Mouse (Mus musculus): ENCODE data around the gene Bahd1. TPM values are rescaled to one million over a fixed set of nuclear protein-coding genes. Genes with fewer than 3 reads are reported as not detected.

Bahd1 gene
- 1 to 10 TPM; 3.5 to 5.5 TPM for total RNA-seq (2021)
- long read RNA-seq, experiment 1: 0 reads
- long read RNA-seq, experiment 2, partial matches to known transcripts: 0 of 1 reads
- long read RNA-seq, experiment 2, other reads (novel, unspliced or antisense): 1 of 1 reads

DNA sequence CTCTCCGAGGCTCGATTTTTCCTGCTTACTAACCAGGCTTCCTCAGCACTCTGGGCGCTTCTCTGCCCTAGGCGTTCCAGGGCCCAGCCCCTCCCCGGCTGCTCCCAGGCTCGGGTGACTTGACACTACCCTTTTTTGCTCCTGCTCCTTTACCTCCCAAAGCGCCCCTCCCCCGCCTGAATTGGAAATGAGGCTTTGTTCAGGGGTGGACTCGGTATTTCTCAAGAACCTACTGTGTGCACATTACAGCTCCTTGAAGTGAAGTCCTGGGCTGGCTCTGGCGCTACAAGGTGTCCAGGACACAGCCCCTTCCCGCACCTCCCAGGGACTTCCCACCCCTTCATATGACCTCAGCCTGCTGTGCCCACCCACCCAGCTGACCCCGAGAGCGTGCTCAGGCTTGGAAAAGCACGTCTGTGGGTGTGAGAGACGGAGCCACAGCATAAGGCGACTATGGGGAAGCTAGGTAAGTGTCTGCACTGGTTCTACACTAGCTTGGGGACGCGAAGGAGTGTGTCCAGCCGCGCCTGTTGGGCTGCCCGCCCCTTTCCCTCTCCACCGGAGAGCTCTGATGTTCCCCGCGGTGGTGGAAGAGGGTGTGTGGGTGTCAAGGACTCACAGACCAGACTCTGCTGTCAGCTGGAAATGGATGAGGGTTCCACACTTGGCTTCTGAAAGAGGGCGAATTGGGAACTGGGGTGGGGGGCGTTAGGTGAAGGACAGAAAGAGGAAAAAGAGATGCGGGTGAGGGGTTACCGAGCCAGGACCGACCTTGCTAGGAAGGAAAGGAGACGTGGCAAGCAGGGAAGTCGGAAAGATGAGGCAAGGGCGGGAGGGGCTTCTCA lies at the start of gene Bahd1:
TSS of gene Bahd1 (plus strand) at position 397 of the 845 bp plus-strand sequence.
- peak in 1 of 2 experiments; percentile 30 for DNase-seq
- intact Hi-C loops (cut with DNase I): loop anchor here (10.0 kb wide), 1 partner anchor 285 kb away; no protein-coding TSS in a partner anchor

DNA sequence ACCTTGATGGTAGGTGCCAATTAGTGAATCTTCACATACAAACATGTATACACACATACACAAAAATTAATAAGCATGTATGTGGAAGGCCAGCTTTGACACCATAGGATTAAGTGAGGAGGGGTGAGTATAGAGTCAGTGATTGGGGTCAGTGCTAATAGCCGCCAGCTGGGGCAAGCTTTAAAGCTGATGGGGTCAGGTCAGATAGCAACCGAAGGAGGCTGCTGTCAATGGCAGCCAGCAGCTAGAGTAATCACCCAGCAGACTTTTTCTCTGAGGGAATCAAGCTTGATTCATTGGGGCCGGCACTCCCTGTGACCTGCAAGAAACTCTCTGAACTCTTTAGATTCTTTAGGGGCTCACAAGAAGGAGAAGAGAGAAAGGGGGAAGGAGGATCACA lies 48.4 kb upstream of the Bahd1 start:
- intact Hi-C loops (cut with DNase I): no loop called here
- no peak for DNase-seq

DNA sequence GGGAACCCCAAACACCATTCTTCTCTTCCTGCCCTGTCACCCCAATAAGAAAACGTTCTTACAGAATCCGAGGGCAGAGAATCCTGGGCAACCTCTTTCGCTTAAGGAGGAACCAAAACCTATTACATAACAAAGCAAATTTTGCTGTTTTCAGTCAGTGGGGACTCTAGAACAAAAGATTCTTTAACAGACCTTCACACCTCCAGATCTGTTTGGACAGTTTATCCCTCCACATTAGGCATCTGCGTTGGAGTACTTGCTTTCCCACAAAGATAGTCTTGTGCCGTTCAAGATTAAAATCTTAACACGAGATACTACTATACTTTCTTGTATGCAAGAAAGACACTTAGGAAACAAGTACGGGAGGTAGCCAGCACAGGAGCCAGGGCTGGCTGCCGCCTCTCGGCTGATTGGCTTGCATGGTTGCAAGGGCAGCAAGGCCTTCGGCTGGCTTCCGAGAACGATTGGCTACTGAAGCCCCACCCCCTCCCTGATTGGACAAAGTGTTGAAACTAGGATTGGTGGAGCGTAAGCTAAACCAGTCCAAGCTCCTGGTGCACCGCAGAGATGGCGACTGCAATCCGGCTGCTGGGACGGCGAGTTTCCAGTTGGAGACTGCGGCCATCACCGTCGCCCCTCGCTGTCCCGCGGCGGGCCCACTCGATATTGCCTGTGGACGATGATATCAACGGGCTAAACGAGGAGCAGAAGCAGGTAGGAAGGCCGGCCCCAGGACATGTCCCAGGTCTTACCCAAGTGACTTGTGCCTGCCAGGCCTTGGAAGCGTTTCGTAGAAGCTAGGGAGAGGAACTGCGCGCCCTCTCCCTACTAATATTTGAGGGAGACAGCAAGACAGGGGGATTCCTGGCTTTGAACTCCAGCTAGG lies 38.5 kb upstream of the Bahd1 start, which contains the start of gene Ivd:
TSS of gene Ivd (plus strand) at position 501 of the 886 bp plus-strand sequence.
- intact Hi-C loops (cut with DNase I): no loop called here
- DNase-seq: peak; percentile 77 to 89

DNA sequence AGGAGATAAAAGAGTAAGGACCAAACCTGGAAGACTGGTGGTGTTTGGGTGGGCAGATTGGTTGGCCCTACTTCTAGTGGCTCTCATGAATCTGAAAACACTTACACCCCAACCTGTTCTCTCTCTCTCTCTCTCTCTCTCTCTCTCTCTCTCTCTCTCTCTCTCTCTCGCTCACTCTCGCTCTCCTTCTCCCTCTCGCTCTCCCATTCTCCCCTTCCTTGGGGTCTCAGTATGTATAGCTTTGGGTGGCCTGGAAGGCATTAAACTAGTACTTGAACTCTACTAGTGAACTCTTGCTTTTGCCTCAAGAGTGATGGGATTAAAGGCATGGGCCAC lies 37.9 kb upstream of the Bahd1 start:
- intact Hi-C loops (cut with DNase I): no loop called here
- no peak for DNase-seq

DNA sequence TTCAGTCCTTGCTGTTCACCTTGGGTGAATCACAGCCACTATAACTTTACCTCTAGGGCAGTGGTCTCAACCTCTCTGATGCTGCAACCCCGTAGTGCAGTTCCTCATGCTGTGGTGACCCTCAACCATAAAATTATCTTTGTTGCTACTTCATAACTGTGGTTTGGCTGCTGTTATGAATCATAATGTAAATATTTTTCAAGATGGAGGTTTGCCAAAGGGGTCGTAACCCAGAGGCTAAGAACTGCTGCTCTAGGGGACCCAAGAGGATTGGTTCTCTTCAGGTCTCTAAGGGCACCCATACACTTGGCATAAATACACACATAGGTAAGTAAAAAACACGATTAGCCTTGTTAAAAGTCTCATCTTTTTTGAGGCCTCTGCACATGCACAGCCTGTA lies 29.6 kb upstream of the Bahd1 start:
- DNase-seq: no peak
- intact Hi-C loops (cut with DNase I): no loop called here

DNA sequence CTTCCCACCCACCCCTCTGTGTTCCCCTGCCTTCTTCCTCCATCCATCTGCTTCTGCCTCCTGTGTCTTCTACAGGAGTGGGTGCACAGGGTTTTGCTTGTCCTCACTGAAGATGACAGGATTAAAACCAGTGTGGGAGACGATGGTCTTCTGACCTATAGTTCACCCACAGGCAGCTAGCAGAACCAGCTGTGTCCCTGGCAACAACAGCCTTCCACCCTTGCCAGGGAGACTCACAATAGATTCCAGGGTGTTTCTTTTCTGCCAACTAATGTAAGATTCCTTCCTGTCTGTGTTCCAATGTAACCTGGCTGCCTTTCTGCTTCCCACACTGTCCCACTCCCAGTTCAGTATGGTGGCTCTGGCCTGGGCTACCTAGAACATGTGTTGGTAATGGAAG lies 29.1 kb upstream of the Bahd1 start:
- DNase-seq: no peak
- intact Hi-C loops (cut with DNase I): no loop called here

DNA sequence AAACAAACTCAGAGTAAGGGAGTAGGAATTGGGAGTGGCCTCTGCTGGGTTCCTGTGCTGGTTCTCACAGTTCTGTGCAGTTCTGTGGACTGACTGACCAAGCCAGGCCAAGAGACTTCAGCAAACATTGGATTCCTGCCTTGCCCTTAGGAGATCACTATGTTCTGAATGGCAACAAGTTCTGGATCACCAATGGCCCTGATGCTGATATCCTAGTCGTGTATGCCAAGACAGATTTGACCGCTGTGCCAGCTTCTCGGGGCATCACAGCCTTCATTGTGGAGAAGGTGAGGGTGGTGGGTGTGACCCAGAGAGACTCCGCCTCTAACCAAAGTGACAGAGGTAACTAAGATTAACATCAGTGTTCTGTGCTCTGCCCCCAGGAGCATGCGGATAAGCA lies 27.2 kb upstream of the Bahd1 start:
- intact Hi-C loops (cut with DNase I): no loop called here
- no peak for DNase-seq

DNA sequence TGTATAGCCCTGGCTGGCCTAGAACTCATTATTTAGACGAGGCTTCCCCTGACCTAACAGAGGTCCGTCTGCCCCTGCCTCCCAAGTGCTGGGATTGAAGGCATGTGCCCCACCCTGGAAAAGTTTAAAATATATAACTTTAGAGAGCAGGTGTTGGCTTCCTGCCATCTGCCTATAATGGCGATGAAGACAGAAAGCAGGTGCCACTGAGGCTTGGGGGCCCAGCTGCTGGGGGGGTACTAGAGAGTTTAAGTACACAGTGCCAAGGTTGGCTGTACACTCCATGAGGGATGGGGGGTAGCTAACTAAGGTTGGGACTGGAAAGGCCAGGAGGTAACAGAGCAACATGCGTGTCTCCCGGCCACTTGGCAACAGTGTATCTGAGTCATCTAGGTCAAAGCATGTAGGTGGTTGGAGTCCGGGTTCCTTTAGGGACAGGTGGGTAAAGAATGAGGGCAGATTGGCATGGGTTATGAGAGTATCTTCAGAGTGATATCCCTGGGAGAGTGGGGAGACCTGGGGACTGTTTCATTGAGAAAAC lies 26.2 kb upstream of the Bahd1 start:
- intact Hi-C loops (cut with DNase I): no loop called here
- no peak for DNase-seq

DNA sequence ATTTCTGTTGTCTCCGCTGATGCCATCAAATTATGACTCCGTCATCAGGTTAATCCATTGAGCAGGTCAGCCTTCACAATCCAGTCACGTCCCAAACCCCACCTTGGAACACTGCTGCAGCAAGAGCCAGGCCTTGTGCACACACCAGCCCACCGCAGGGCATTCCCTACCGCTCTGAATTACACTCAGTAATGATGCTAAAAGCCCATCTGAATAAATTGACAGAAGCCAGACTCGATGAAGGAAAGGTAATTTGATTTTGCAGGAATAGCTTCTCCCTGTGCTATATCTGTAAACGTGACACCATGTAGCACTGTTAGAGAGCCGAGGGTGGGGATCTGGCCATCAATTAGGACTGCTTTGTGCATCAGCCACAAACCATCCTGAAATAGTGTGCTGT lies 24.9 kb upstream of the Bahd1 start:
- no peak for DNase-seq
- intact Hi-C loops (cut with DNase I): no loop called here

DNA sequence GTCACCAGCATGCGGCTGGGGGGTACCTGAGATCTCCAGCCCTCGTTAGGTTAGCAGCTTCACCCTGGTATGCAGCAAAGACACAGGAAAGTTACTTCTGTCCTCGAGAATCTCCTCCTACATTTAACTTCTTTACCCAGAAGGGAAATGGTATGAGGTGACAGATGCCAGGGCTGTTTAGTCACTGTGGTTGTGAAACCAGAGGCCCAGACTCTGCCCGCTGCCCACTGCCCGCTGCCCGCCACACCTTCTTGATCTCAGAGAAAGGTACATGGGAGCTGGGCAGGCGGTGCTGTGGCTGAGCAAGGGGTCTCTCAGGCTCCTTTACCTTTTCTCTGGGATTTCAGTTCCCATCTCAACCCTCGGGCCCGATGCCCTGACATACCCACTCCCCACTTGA lies 23.7 kb upstream of the Bahd1 start:
- no peak for DNase-seq
- intact Hi-C loops (cut with DNase I): no loop called here

DNA sequence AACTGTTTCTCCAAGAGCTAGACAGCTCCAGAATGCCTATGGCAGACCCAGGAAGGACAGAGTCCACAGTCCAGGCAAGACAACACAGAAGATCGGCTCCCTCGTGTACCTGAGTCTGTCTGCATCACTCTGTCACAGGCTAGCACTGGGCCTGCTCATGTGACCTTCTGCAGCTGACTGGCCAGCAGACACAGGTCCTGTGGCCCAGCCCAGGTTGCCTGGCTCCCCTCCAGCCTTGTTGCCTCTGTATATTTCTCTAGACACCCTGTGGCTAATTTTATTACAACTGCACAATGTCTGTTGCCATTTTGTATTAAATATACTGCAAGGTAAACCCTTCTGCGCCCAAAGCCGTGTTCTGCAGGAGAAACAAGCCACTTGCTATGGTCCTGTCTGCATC lies 19.2 kb upstream of the Bahd1 start:
- intact Hi-C loops (cut with DNase I): loop anchor here (5.0 kb wide), 1 partner anchor 89 kb away; no protein-coding TSS in a partner anchor
- DNase-seq: no peak

DNA sequence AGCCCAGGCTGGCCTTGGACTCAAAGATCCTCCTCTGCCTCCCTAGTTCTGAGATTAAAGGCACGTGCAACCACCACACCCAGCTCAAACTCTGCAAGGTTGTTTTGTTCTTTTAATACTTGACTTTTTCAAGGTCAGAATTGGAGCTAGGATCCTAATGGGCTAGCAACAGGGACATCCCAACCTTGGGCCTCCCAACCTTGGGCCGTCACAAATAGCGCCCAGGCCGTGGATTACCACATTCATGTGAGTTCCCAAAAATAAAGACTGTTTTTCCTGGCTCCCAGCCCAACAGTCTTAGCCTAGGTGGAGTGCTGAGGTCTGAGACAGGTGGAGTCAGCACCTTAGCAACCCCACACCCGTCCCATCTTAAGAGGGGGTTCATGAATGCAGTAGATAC lies 18.2 kb upstream of the Bahd1 start:
- intact Hi-C loops (cut with DNase I): loop anchor here (2.0 to 5.0 kb wide), 3 partner anchors 90 to 241 kb away; partner anchors contain the start of gene Inafm2

DNA sequence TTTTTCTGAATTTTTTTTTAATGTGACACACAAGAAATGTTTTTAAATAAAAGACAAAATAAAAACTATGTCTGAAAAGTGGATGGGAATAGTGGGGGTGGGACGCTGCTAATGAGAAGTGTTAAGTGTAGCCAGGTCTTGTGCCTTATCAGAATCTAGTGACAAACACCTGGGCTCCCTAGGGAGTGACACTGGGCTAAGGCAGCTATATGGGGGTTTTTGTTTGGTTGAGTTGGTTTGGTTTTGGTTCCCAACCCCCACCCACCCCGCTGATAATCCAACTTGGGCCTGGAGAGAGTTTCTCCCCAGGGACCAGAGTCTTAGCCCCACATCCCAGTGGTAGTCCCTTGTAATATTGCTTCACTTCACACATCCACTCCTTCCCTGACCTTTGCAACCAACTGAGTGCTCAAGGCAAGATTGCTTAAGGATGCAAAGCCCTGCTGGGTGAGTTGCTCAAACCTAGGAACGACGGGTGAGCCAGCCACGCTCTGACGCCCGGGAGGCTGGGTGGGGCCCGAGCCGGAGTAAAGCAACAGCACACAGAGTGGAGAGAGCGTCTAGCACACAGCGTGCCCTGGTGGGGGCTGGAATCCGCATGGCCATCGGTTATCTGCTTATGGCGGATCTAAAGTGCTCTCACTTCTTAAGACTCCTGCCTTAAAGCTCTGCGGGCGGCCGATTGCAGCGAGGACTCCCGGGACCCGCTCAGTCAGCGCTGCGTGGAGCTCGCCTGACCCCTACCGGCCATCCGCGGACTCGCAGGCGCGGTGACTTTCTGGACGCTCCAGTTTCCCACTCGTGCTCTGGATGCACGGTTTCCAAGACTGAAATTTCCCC lies 17.1 kb upstream of the Bahd1 start:
- peak; percentile 78 to 88 for DNase-seq

More for the DNA sequence above, 18.2 kb upstream of the Bahd1 start:
- no peak for DNase-seq

DNA sequence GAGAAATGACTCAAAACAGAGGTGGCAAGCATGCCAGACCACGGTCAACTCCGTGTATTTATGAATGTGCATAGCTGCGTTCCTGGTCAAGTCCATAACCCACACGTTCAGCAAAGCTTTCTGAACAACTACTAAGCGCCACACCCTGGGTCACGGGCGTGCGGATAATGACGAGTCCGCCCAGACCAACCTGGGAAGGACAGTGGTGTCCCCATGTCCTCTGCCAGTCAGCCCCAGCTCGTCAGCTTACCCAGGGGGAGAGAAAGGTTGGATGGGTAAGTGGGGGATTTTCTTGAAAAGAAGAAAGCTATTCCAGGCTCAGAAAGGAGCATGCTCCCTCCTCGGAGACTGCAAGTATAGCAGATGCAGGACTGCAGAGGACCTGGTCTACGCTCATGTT lies 12.7 kb upstream of the Bahd1 start:
- DNase-seq: no peak
- intact Hi-C loops (cut with DNase I): no loop called here

More for the DNA sequence above, 17.1 kb upstream of the Bahd1 start:
- intact Hi-C loops (cut with DNase I): loop anchor here (1.0 to 5.0 kb wide), 5 partner anchors 91 to 242 kb away; partner anchors contain the start of gene Inafm2

DNA sequence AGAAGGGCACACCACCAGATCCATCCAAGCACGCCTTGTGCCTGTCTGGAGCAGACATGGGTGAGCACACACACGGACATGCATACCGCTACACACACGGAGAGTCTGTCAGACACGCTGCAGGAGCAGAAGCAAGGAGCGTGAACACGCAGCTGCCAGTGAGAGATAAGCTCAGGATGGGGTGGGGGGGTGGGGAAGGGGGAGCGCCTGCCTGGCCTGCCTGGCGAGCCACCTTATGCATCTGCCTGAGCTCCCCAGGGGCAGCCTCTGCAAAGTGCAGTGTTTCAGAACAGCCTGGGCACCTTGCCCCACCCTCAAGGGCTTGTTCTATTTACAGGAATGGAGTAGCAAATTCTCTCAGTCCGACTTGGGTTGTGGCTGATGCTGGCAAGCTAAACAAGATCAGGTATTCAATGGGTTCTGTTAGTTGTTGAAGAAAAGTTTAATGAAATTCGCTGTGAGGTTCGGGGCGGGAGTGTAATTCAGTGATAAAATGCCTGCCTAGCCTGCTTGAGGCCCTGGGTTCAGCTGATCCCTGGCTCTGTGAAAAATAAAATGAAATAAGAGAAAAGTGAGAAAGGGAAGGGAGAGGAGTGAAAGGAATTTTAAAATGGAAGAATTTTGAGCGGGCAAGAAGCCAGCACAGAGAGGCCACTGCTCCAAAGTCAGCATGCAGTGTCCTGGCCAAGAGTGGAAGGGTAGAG lies 12.2 kb upstream of the Bahd1 start:
- DNase-seq: no peak
- intact Hi-C loops (cut with DNase I): no loop called here

DNA sequence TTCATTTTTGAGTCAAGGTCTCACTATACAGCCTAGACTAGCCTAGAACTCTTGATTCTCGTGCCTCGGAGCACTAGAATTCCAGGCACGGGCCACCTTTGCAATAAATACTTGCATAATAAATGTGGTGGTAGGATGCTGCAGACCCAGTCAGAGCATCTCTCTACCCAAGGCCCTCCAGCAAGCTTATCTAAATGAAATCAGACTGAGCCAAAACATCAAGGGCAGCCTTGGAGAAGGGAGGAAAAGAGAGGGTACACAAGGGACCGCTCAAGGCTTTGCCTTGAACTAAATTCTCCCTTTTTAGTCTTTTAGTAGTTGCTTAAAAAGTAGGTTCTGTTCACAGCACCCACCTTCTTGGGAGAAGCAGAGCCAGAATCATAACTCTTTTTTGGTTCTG lies 9.0 kb upstream of the Bahd1 start:
- intact Hi-C loops (cut with DNase I): no loop called here
- DNase-seq: no peak

DNA sequence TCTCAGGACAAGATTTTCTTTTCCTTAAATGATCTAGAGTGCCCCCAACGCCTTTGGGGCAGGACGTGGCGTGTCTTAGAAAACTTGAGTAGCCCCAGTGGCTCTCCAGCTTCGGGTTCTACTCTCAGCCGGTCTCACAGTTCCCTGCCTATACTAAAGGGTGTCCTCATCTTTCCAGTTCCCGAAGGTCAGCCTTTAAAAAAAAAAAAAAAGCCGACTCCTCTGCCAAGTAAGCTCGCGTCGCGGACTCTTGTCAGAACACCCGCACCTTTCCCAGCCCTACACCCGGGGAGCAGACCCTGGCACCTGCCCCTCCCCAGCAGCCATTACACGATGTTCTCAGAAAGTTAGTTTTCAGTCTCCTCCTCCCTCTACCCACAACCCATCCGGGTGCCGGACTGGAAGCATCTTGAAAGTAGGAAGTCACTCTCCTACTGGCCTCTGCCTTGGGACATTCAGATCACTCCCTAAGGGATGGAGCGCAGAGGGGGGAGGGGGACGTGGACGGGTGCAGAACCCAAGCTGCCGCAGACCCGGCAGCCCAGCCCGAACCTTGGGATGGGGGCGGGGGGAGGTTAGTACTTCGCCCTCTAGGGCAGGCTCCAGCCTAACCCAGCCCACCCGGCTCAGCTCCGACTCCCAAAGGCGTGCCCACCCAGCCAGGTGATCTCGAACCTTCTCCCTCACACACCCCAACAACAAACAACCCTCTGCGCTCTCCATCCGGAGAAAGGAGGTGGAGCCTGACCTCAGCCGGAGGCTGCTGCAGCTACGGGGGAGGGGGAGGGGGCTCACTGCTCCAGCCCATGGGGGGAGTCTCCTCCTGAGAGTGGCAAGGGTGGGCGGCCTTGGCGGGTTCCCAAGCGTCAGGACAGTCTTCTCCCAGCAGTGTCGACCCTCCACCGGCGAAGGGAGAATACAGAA lies 3.9 kb upstream of the Bahd1 start:
- intact Hi-C loops (cut with DNase I): no loop called here

DNA sequence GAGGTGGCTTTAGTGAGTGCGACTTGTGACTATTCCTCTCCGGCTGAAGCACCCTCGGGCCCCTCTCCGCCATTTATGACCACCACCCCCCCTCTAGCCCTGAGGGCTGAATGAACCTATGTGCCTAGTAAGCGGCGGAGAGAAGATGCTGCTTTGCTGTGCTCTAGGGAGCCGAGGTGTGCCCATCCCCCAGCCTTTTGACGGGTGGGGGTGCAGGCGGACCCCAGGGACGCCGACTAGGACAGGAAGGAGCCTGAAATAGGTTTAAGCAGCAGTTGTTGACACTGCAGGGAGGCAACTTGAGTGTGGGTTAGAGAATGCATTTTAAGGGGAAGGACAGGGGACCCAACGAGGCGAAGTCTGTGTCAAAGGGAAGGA lies 3.3 kb upstream of the Bahd1 start:
- DNase-seq: no peak
- intact Hi-C loops (cut with DNase I): no loop called here

More for the DNA sequence above, 3.9 kb upstream of the Bahd1 start:
- peak in 1 of 2 experiments; percentile 29 for DNase-seq

All from gastrocnemius, postnatal 36 days (tissue).